Mouse (Mus musculus): Measurements from ENCODE around the gene 5830473C10Rik. TPM values are rescaled to one million over a fixed set of nuclear protein-coding genes. Genes with fewer than 3 reads are reported as not detected.
A peak's percentile ranks its signal among the peaks of the same experiment; 100 is the strongest.

5830473C10Rik gene
- polyA plus RNA-seq, 1 experiment from 2014 or later: not detected

DNA sequence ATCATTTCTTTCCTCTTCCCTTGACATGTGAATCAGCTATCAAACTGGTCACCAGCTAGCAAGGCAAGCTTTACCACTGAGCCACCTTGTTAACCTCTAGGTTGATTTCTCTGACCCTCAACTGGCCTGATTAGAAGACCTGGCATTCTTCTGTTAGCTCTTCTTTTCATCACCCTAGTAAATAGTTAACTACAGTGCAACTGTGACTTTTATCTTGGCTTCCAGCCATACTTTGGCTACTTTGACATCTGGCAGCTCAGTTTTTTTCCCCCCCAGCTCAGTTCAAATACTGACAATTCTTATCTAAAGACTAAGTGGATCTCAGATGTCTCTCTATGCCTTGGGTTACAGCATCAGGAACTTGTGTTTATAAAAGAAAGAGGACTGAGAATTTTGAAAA lies 7.4 kb downstream of the 5830473C10Rik start:
- Histone ChIP-seq H3K9ac (no peak overlapping the region), H3K27me3 (no peaks in the 10 kb centered on the region), H3K9me3 (replicated peaks) (no peaks in the 10 kb centered on the region), H3K4me3 (no peak overlapping the region), H3K4me1 (replicated peaks) (peaks cover 14% of the 10 kb centered on the region), H3K36me3 (no peaks in the 10 kb centered on the region), H3K27ac (no peak overlapping the region), H3K4me2 (no peak overlapping the region)
- 0 out of 2 replicates have a peak, but pooled peaks have one; percentile 10 for ATAC-seq (replicated peaks; ENCODE audit: insufficient number of reproducible peaks, insufficient read depth, low FRiP score, low read depth)

DNA sequence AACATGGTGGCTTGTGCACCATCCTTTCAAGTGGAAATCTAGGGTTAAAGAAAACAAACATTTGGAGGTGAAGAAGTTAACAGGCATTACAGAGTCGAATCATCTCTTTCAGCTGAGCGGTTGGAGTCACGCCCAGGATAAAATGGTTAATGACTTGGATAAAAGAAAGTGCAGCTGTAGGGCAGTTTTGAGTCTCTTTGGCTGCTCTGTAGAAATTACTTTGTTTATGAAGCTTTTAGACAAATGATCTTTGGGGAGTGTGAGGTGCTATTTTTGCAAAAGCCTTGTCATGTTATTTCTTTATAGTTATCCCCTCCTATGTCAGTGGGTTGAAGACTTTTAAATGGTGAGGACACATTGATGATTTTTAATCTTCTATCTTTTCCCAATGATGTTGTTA lies 10.3 kb downstream of the 5830473C10Rik start:
- 52% methylated on average over 3 of the region's 3 CpGs for WGBS
- no peak for ATAC-seq (replicated peaks; ENCODE audit: insufficient number of reproducible peaks, insufficient read depth, low FRiP score, low read depth)
- H3K9ac ChIP-seq: no peak overlapping the region

DNA sequence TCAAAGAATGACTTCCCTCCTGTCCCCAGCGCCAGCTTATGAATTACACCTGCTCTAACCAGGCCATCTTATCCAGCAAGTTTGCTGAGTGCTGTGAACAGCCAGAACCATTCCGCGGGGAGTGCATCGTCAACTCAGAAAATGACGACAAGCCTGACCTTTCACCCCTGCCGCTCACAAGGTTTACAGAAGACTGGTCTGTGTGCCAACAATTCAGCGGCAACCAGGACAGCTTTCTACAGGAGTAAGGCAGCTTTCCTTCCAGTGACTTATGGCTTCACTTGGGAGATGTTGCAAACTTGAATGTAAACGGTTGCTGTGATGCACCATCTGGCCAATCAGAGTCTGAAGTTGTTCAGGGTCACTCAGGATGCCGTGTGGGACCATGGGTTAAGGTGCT lies 16.8 kb downstream of the 5830473C10Rik start:
- no peaks in the 10 kb centered on the region for H3K36me3 ChIP-seq
- WGBS: 72% methylated on average over 9 of the region's 9 CpGs
- no peak overlapping the region for H3K9ac ChIP-seq
- H3K27ac ChIP-seq: no peak overlapping the region
- ATAC-seq (replicated peaks; ENCODE audit: insufficient number of reproducible peaks, insufficient read depth, low FRiP score, low read depth): no peak
- H3K4me1 ChIP-seq (replicated peaks): no peaks in the 10 kb centered on the region
- H3K9me3 ChIP-seq (replicated peaks): no peaks in the 10 kb centered on the region
- no peaks in the 10 kb centered on the region for H3K27me3 ChIP-seq
- no peak overlapping the region for H3K4me2 ChIP-seq
- H3K4me3 ChIP-seq: no peak overlapping the region

More for the DNA sequence above, 10.3 kb downstream of the 5830473C10Rik start:
- no peak overlapping the region for H3K4me3 ChIP-seq
- H3K4me1 ChIP-seq (replicated peaks): peaks cover 14% of the 10 kb centered on the region
- no peak overlapping the region for H3K4me2 ChIP-seq
- no peaks in the 10 kb centered on the region for H3K36me3 ChIP-seq
- H3K27ac ChIP-seq: no peak overlapping the region
- no peaks in the 10 kb centered on the region for H3K9me3 ChIP-seq (replicated peaks)
- H3K27me3 ChIP-seq: no peaks in the 10 kb centered on the region

DNA sequence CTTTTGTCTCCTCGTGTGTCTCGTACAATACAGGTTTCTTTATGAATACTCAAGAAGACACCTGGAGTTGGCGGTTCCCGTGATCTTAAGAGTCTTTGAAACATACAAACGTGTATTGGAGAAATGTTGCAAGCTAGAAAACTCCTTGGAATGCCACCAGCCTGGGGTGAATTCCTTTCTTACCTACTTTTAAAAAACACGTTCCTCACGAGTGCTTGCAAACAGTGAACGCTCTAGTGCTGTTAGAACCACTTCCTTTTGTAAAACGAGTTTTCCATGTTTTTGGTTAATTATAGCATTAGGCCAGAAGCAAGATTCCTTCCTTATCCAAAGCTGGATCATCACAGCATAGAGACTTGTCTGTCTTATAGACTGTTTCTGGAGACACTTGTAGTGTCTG lies 18.6 kb downstream of the 5830473C10Rik start:
- WGBS: 83% methylated on average over 9 of the region's 9 CpGs
- Histone ChIP-seq H3K27ac (no peak overlapping the region), H3K4me1 (replicated peaks) (no peaks in the 10 kb centered on the region), H3K36me3 (no peaks in the 10 kb centered on the region), H3K9me3 (replicated peaks) (no peaks in the 10 kb centered on the region), H3K4me2 (no peak overlapping the region), H3K9ac (no peak overlapping the region), H3K4me3 (no peak overlapping the region), H3K27me3 (peaks cover 4% of the 10 kb centered on the region; the same call in 1 of the 2 replicates)
- ATAC-seq (replicated peaks; ENCODE audit: insufficient number of reproducible peaks, insufficient read depth, low FRiP score, low read depth): no peak

DNA sequence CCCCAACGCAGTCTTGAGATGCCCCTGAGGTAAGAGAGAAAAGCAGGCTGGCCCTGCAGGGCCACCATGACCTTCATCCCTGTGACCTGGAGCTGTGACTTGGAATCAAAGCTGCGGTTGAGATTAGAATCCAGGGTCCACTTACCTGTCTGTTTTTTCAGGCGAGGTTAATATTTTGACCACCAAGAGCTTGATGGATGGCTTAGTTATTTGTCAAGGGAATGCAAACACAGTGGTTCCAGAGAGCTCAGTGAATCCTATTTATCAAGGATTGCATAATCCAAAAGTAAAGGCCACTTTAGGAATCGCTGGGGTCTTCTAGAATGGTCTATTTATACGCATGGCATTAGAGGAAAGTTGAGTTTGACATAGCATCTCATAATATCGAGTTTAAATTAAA lies 21.3 kb downstream of the 5830473C10Rik start:
- Histone ChIP-seq H3K9me3 (replicated peaks) (no peaks in the 10 kb centered on the region), H3K4me1 (replicated peaks) (no peaks in the 10 kb centered on the region)

DNA sequence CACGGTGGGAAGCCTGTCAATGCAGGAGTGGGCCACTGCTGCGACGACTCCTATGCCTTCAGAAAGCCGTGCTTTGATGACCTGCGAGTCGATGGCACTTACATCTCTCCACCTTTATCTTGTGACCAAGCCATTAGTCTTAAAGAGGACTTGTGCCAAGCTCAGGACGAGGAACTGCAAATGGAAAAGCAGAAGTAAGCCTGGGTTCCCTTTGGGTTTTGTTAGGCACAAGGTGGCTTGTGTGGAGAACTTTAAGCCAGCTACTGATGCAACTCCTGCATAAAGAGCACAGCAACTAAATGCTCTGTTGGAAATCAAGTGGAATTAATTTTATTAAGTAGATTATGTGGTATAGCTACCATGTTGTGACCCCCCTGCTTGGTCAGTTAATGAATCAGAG lies 23.9 kb downstream of the 5830473C10Rik start:
- ATAC-seq (replicated peaks; ENCODE audit: insufficient number of reproducible peaks, insufficient read depth, low FRiP score, low read depth): no peak
- WGBS: 60% methylated on average over 7 of the region's 7 CpGs

More for the DNA sequence above, 21.3 kb downstream of the 5830473C10Rik start:
- Histone ChIP-seq H3K9ac (no peak overlapping the region), H3K4me2 (no peak overlapping the region), H3K4me3 (no peak overlapping the region), H3K27me3 (peaks cover 4% of the 10 kb centered on the region; the same call in 1 of the 2 replicates), H3K27ac (no peak overlapping the region), H3K36me3 (no peaks in the 10 kb centered on the region)
- ATAC-seq (replicated peaks; ENCODE audit: insufficient number of reproducible peaks, insufficient read depth, low FRiP score, low read depth): no peak
- 78% methylated on average over 6 of the region's 6 CpGs for WGBS

DNA sequence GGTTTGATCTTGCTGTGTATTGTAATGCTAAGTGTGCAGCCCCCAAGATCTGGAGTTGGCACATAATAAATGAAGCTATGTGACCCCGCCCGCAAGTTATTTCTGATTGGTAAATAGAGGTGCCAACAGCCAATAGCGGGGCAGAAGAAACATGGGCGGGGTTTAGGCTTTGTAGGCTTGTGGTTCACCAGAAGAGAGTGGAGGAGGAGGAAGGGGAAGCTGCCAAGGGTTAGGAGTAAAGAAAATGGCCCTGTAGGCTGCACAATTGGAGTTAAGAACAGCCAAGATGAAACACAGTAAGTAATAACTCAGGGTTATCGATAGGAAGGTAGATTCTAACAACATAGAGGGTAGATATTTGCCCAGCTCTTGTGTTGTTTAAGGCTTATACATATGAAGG lies 25.6 kb downstream of the 5830473C10Rik start:
- Histone ChIP-seq H3K27me3 (peaks cover 4% of the 10 kb centered on the region; the same call in 1 of the 2 replicates), H3K9me3 (replicated peaks) (no peaks in the 10 kb centered on the region), H3K4me1 (replicated peaks) (peaks cover 3% of the 10 kb centered on the region), H3K9ac (no peak overlapping the region), H3K27ac (no peak overlapping the region), H3K4me2 (no peak overlapping the region), H3K36me3 (no peaks in the 10 kb centered on the region), H3K4me3 (no peak overlapping the region)
- 72% methylated on average over 5 of the region's 5 CpGs for WGBS
- no peak for ATAC-seq (replicated peaks; ENCODE audit: insufficient number of reproducible peaks, insufficient read depth, low FRiP score, low read depth)

More for the DNA sequence above, 23.9 kb downstream of the 5830473C10Rik start:
- Histone ChIP-seq H3K4me1 (replicated peaks) (peaks cover 3% of the 10 kb centered on the region), H3K9me3 (replicated peaks) (no peaks in the 10 kb centered on the region), H3K4me3 (no peak overlapping the region), H3K27me3 (peaks cover 4% of the 10 kb centered on the region; the same call in 1 of the 2 replicates), H3K4me2 (no peak overlapping the region), H3K36me3 (no peaks in the 10 kb centered on the region), H3K9ac (no peak overlapping the region), H3K27ac (no peak overlapping the region)

DNA sequence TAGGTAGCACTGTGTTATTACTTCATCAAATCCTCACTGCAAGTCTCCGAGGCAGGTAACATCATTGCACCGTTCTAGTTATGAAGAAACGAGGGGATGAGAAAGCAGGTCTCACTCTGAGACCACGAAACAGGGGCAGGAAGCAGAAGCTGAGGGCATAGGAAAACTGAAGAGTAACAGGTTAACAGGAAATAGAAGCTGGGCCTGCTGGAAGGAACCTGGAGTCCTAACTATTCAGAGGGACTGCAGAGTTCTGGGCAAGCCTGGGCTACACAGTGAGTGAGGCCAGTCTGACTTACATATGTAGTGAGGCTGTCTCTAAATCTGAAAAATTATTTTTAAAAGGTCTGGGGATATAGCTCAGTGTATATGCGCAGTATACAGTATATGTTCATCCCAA lies 27.2 kb downstream of the 5830473C10Rik start:
- no peak overlapping the region for H3K9ac ChIP-seq
- H3K27me3 ChIP-seq: peaks cover 4% of the 10 kb centered on the region; the same call in 1 of the 2 replicates
- WGBS: 89% methylated on average over 5 of the region's 5 CpGs
- no peaks in the 10 kb centered on the region for H3K9me3 ChIP-seq (replicated peaks)
- no peak overlapping the region for H3K4me3 ChIP-seq
- H3K4me1 ChIP-seq (replicated peaks): peaks cover 3% of the 10 kb centered on the region
- no peak for ATAC-seq (replicated peaks; ENCODE audit: insufficient number of reproducible peaks, insufficient read depth, low FRiP score, low read depth)
- H3K4me2 ChIP-seq: no peak overlapping the region
- no peaks in the 10 kb centered on the region for H3K36me3 ChIP-seq
- H3K27ac ChIP-seq: no peak overlapping the region

DNA sequence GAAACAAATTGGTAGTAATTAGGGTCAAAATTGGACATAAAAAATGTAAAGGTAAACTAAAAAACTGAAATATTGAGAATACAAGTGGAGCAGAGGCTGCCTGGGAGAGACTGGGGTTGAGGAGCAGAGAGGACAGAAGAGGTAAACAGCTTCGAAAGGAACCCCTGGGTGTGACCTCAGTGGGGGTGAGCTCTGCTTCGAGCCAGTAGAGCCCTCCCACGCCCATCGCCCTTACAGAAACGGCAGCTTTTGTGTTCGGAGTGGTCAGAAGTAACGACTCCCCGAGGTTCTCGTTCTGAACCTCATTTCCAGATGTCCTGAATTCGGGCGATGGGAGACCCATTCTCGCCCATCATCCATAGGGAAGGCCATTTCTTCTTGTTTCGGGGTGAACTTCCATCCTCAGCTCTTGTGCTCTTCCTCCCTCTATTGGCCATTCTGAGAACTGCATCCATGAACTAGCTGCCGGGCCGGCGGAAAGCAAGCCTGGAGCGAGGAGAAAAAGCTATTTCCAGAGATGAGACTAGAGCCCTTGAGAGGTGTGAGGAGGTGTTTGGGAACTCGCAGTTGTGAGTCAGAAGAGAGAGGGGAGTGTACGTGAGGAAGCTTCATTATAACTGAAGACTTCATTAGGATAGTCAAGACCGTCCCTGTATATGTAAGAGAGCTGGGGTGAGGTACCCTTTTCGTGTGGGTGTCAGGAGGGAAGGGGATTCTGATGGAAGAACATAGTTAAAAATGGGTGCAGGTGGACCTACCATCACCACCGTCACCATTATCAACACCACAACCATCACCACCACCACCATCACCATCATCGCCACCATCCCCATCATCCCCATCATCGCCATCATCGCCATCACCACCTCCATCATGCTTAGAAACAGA lies 28.0 kb downstream of the 5830473C10Rik start:
- Histone ChIP-seq H3K4me3 (peak overlapping the region; percentile 50), H3K36me3 (no peaks in the 10 kb centered on the region), H3K27ac (no peak overlapping the region), H3K9me3 (replicated peaks) (no peaks in the 10 kb centered on the region), H3K27me3 (peaks cover 2% of the 10 kb centered on the region; the same call in 1 of the 2 replicates), H3K4me2 (peak overlapping the region; percentile 85), H3K4me1 (replicated peaks) (peaks cover 3% of the 10 kb centered on the region), H3K9ac (peak overlapping the region; percentile 31; the same call in 1 of the 2 replicates)
- WGBS: 27% methylated on average over 25 of the region's 25 CpGs
- no peak for ATAC-seq (replicated peaks; ENCODE audit: insufficient number of reproducible peaks, insufficient read depth, low FRiP score, low read depth)

DNA sequence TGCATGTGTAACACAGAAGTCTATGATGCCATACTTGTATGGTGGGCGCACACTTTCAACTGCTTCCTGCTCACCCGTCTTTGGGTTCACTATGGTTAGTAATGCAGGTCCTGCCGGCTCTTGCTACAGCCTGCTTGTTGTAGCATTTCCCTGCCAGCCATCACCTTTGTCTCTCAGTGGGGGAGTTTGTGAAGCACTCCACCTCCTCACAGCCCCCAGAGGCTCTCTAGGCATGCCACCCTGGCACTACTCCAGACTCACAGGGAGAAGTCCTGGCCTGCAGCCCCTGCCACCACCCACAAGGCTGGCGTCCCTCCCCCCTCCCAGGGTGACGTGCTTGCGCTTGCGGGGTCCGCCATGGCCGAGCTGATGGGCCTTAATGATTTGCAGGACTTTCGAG lies 29.8 kb downstream of the 5830473C10Rik start:
- H3K4me2 ChIP-seq: no peak overlapping the region
- 81% methylated on average over 10 of the region's 10 CpGs for WGBS

DNA sequence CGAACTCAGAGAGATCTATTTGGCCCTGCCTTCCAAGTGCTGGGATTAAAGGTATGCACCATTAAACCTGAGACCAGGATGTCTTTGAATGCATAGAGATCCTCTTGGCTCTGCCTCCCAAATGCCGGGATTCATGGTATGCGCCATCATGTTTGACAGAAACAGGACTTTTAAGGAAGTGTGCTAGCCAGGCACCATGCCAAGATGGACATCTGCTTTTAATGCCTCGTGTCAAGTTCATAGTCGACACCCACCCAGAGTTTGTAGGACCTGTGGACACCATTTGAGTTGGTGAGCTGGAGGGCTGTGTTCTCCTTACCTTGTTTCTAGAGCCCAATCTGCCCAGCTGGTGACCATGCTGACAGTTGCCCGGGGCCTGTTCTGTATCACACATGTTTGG lies 31.0 kb downstream of the 5830473C10Rik start:
- ATAC-seq (replicated peaks; ENCODE audit: insufficient number of reproducible peaks, insufficient read depth, low FRiP score, low read depth): no peak
- no peaks in the 10 kb centered on the region for H3K9me3 ChIP-seq (replicated peaks)
- WGBS: 55% methylated on average over 6 of the region's 6 CpGs
- H3K27me3 ChIP-seq: no peaks in the 10 kb centered on the region
- peaks cover 3% of the 10 kb centered on the region for H3K4me1 ChIP-seq (replicated peaks)
- no peak overlapping the region for H3K4me2 ChIP-seq
- no peak overlapping the region for H3K9ac ChIP-seq
- H3K36me3 ChIP-seq: no peaks in the 10 kb centered on the region
- no peak overlapping the region for H3K27ac ChIP-seq
- H3K4me3 ChIP-seq: no peak overlapping the region

More for the DNA sequence above, 29.8 kb downstream of the 5830473C10Rik start:
- ATAC-seq (replicated peaks; ENCODE audit: insufficient number of reproducible peaks, insufficient read depth, low FRiP score, low read depth): no peak
- no peaks in the 10 kb centered on the region for H3K9me3 ChIP-seq (replicated peaks)
- no peak overlapping the region for H3K9ac ChIP-seq
- no peak overlapping the region for H3K27ac ChIP-seq
- H3K4me3 ChIP-seq: no peak overlapping the region
- H3K36me3 ChIP-seq: no peaks in the 10 kb centered on the region
- no peaks in the 10 kb centered on the region for H3K27me3 ChIP-seq
- H3K4me1 ChIP-seq (replicated peaks): peaks cover 3% of the 10 kb centered on the region

DNA sequence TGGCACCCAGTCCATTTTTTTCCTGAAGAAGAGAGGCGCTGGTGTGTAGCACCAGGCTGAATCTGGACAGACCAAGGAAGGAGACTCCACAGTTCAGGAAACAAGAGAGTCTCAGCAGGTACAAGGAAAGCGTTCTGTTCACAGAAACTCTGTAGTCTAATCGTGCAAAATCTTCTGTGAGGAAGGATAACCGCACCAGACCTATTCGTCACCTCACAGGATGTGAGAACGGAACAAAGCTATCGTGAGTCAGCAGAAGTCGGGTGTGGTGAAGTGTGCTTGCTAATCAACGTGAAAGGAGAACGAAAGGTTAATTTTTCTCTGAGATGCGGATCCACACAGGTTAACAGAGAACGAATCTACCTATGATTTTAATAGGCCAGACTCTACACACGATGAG lies 34.0 kb downstream of the 5830473C10Rik start:
- Histone ChIP-seq H3K9me3 (replicated peaks) (no peaks in the 10 kb centered on the region), H3K9ac (no peak overlapping the region), H3K27ac (no peak overlapping the region), H3K27me3 (no peaks in the 10 kb centered on the region), H3K4me2 (no peak overlapping the region), H3K4me1 (replicated peaks) (no peaks in the 10 kb centered on the region), H3K4me3 (no peak overlapping the region), H3K36me3 (no peaks in the 10 kb centered on the region)
- ATAC-seq (replicated peaks; ENCODE audit: insufficient number of reproducible peaks, insufficient read depth, low FRiP score, low read depth): no peak
- 67% methylated on average over 13 of the region's 13 CpGs for WGBS
